Mouse (Mus musculus) cortical plate, adult 2 months (tissue): ENCODE results near the gene Agbl5. TPM values are rescaled to one million over a fixed set of nuclear protein-coding genes. Genes with fewer than 3 reads are reported as not detected.
A peak's percentile ranks its signal among the peaks of the same experiment; 100 is the strongest.

Experiments used
- H3K27ac ChIP-seq: fragments of 200-500 bp; 2 replicates; pipeline ENCODE4 v1.5.1; 2012; ENCODE audit warnings: low read length, control low read depth, inconsistent platforms; ENCODE audit not compliant: insufficient read depth
- H3K4me1 ChIP-seq: fragments of 200-500 bp; 2 replicates; pipeline ENCODE4 v1.6.1; 2011; ENCODE audit warnings: low read length; ENCODE audit not compliant: control insufficient read depth, insufficient read depth
- H3K4me3 ChIP-seq: fragments of 200-500 bp; 2 replicates; pipeline ENCODE4 v1.5.1; 2011; ENCODE audit warnings: mild to moderate bottlenecking, low read length, control low read depth; ENCODE audit not compliant: insufficient read depth
- CTCF ChIP-seq: fragments of 200-500 bp; IDR thresholded peaks from 2 replicates; pipeline ENCODE4 v1.5.1; 2011; ENCODE audit warnings: mild to moderate bottlenecking, control low read depth, low read length; ENCODE audit not compliant: insufficient read depth; ENCODE audit errors: extremely low read depth
- POLR2A ChIP-seq: fragments of 200-500 bp; IDR thresholded peaks from 2 replicates; pipeline ENCODE4 v1.6.1; 2011; ENCODE audit warnings: mild to moderate bottlenecking, low read length, control low read depth; ENCODE audit not compliant: insufficient read depth; ENCODE audit errors: extremely low read depth
- polyA plus RNA-seq: library from polyadenylated mRNA; depleted of rRNA; stranded (reverse); fragments of >200 nt; gene quantifications from 2 replicates; pipeline ENCODE4 v1.2.3, GENCODE M21; 2012; rRNA removed

Agbl5 gene
- polyA plus RNA-seq, 1 experiment: 15.7 TPM

DNA sequence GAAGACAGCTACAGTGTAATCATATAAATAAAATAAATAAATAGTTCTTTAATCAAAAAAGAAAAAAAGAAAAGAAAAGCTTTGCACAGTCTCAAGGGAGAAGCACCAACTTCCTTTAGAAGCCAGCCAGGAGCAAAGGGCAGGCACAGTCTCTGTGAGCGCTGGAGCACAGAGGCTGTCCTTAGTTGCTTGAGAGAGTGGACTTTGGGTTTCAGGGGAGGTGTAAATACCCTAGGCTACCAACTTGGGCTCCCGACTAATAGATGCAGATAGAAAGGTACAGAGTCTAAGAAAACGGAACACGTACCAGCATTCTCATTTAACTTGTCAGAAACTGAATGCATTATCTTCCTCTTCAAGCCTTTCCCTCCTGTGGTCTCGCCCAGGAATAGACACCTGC lies 60.1 kb downstream of the Agbl5 start:
- H3K27ac ChIP-seq: no peak overlapping the region
- TF ChIP-seq POLR2A (no peak), CTCF (no peak)
- no peak overlapping the region for H3K4me3 ChIP-seq
- peaks cover 8% of the 10 kb centered on the region for H3K4me1 ChIP-seq

DNA sequence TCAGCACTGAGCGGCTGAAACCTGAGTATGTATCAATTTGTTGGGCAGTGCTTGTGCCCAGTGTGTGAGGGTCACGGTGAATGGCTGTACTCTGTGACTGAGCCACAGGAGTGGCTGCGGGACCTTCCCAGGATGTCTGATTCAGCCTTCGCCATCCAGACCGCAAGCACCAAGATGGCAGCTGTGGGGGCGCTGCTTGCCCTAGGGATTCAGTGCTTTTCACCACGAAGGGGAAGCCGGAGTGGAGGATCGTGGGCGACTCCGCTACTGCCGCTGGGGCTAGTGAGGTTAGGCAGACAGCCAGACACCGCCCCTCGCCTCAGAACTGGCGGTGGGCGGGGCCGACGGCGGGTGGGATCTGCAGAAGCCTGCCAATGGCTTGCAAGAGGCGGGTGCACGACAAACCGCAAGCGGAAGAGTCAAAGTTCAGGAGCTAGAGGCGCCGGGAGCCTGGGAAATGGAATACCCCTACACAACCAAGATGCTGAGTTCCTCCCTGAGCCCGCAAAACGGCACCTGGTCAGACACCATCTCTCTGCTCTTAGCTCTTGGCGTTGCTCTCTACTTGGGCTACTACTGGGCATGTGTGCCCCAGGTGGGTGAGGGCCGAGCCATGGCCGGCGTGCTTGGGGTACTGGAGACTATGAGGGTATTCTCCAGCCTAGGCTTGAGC lies 61.3 kb downstream of the Agbl5 start:
- Histone ChIP-seq H3K4me1 (peaks cover 6% of the 10 kb centered on the region), H3K4me3 (peak overlapping the region; percentile 66), H3K27ac (peak overlapping the region; percentile 53)
- TF ChIP-seq POLR2A: peak; percentile 58; the same call in 1 of the 2 replicates
- TF ChIP-seq CTCF: no peak

DNA sequence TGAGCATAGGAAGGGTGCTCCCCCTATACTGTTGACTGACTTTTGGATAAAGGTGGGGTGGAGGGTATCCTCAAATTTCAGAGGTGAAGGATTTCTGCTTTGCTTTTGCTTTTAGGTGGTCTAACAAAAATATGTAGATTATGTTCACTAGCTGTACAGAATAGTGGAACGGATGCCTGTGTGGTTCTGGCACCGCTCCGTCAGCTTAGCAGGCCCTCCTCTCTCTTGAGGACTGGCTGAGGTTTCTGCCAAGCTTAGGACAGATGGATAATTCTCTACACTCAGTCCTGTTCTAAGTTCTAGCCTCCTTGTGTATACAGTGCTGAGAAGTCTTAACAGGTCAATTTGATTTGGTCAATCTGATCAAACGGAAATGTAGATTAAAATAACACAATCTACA lies 62.0 kb downstream of the Agbl5 start:
- H3K27ac ChIP-seq: no peak overlapping the region
- peaks cover 6% of the 10 kb centered on the region for H3K4me1 ChIP-seq
- TF ChIP-seq CTCF (no peak), POLR2A (no peak)
- peak overlapping the region; percentile 66 for H3K4me3 ChIP-seq

DNA sequence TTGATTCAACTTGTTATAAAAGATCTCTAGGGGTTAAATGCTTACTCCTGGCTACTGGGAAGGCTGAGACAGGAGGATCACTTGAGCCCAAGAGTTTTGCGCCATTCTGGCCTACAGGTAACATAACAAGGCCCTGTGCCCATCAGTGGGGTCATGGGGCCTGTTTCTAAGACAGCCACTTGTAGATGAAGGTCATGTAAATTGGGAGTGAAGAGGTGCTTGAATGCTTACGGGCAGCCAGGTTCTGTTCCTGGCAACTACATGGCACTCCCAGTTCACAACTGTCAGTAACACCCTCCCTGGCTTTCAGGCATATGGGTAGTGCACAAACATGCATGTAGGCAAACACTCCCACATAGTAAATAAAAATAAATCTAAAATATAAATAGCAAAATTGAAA lies 62.4 kb downstream of the Agbl5 start:
- peaks cover 6% of the 10 kb centered on the region for H3K4me1 ChIP-seq
- no peak for TF ChIP-seq CTCF
- TF ChIP-seq POLR2A: no peak
- H3K4me3 ChIP-seq: no peak overlapping the region; the same call in 1 of the 2 replicates
- H3K27ac ChIP-seq: no peak overlapping the region

DNA sequence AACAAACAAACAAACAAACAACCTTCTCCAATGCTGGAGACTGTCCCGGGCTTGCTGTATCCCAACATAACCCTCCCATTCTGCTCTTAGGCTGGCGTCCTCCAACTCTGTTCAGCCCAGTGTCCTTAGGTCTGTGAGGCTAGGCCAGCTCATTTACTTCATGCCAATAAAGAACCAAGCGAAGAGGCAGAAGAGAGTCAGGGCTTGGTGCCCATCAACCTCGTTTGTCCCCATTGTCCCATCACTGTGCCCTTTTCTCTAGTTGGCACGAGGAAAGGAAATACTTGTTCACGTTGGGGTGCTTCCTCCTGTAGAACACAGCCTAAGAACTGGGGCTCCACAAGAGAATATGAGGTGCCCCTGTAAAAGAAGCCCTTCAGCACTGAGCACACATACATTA lies 63.2 kb downstream of the Agbl5 start:
- Histone ChIP-seq H3K27ac (no peak overlapping the region), H3K4me1 (peaks cover 4% of the 10 kb centered on the region), H3K4me3 (no peak overlapping the region)
- TF ChIP-seq CTCF (no peak), POLR2A (no peak)

DNA sequence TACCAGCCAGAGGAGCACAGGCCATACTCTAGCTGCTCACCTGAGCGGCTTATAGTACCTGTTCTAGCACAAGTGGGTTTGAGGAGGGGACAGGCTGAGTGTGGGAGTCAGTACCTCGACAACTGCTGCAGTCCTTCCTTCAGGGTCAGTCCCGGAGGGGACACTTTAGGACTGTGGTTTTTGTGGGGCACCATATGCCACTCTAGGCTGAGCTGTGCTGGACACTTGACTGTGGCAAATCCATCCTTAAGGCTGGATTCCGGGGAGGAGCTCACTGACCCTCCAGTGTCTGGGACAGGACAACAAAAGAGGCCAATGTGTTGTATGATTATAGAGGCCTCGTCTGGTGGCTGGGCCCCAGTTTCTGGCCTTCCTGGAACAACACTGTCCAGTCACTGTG lies 64.1 kb downstream of the Agbl5 start:
- Histone ChIP-seq H3K4me1 (peaks cover 4% of the 10 kb centered on the region), H3K27ac (no peak overlapping the region), H3K4me3 (no peak overlapping the region)
- TF ChIP-seq CTCF (no peak), POLR2A (no peak)

DNA sequence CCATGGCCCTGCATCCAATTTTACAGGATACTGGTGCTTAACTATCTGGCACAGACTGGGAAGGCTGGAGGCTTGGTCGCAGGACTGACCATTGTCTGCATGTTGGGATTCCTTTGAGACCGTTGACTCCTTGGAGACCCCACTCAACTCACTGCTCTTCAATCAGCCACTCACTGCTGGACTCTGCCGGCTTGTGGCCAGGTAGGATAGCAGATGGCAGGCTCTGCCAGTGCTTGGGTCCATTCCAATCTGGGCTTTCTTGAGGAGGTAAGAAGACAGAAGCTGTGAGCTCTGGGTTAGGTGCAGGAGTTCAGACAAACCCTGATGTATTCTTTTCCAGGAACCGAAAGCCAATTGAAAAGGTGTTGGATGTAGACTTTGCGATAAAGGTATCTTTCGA lies 65.6 kb downstream of the Agbl5 start:
- no peak overlapping the region for H3K27ac ChIP-seq
- peaks cover 16% of the 10 kb centered on the region for H3K4me1 ChIP-seq
- no peak for TF ChIP-seq CTCF
- TF ChIP-seq POLR2A: no peak
- no peak overlapping the region for H3K4me3 ChIP-seq

DNA sequence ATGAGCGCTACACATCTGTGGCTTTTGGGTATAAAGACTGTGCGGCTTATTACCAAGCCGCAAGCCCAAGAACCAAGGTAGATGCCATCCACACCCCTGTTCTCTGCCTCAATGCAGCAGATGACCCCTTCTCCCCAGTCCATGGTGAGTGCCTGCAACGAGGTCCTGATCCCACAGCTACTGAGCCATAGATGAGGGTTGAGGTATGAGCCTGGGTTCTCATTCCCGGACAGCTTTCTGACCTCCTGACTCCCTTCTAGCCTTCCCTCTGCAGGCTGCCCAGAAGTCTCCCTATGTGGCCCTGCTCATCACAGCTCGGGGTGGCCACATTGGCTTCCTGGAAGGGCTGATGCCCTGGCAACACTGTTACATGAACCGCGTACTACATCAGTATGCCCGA lies 66.1 kb downstream of the Agbl5 start:
- no peak overlapping the region for H3K27ac ChIP-seq
- H3K4me1 ChIP-seq: peaks cover 16% of the 10 kb centered on the region
- H3K4me3 ChIP-seq: no peak overlapping the region
- TF ChIP-seq CTCF (no peak), POLR2A (peak; percentile 50; the same call in 1 of the 2 replicates)

DNA sequence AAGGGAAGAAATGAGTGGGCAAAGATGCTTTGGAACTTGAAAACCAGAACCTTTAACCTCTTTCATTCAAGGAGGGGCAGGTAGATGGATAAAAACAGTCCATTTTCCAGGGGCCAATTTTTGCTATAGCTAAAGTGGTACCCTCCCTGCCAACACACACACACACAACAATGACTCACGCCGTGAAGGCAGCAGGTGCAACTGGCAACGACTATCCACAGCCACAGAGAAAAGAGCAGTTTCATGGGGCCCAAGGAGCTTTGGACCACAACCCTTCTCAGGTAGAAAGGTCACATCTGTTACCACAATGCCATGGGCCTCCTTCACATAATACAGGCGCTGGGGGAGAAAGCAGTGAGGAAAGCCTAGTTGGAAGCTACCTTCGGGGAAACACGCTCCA lies 67.3 kb downstream of the Agbl5 start:
- H3K4me3 ChIP-seq: no peak overlapping the region
- H3K4me1 ChIP-seq: peaks cover 16% of the 10 kb centered on the region
- no peak for TF ChIP-seq CTCF
- TF ChIP-seq POLR2A: no peak
- no peak overlapping the region for H3K27ac ChIP-seq

Other genes starting within 250 kb of the Agbl5 start
- 57.8 and 60.0 TPM in 2 replicates for gene Slc35f6, start 240.8 kb upstream of the Agbl5 start, polyA plus RNA-seq
- gene Cenpa, start 221.9 kb upstream of the Agbl5 start, polyA plus RNA-seq: 7.1 and 7.6 TPM in 2 replicates
- 16.9 and 18.9 TPM in 2 replicates for gene Dpysl5, start 177.1 kb upstream of the Agbl5 start, polyA plus RNA-seq
- 268 and 302 TPM in 2 replicates for gene Mapre3, start 74.1 kb upstream of the Agbl5 start, polyA plus RNA-seq
- gene Tmem214, start 20.7 kb upstream of the Agbl5 start, polyA plus RNA-seq: 75.1 and 77.9 TPM in 2 replicates
- gene Ost4, start 19.1 kb downstream of the Agbl5 start, polyA plus RNA-seq: 150 and 171 TPM in 2 replicates
- 2.7 and 3.1 TPM in 2 replicates for gene Emilin1, start 24.7 kb downstream of the Agbl5 start, polyA plus RNA-seq
- gene Khk, start 32.7 kb downstream of the Agbl5 start, polyA plus RNA-seq: 24.9 and 29.0 TPM in 2 replicates
- 25.2 and 26.3 TPM in 2 replicates for gene Cgref1, start 56.9 kb downstream of the Agbl5 start, polyA plus RNA-seq
- gene Preb, start 71.7 kb downstream of the Agbl5 start, polyA plus RNA-seq: 183 and 209 TPM in 2 replicates
- 0.23 and 0.30 TPM in 2 replicates for gene Tcf23, start 80.0 kb downstream of the Agbl5 start, polyA plus RNA-seq
- 186 and 189 TPM in 2 replicates for gene Atraid, start 159.6 kb downstream of the Agbl5 start, polyA plus RNA-seq
- 32.5 and 34.9 TPM in 2 replicates for gene Slc5a6, start 160.2 kb downstream of the Agbl5 start, polyA plus RNA-seq
- gene Cad, start 166.1 kb downstream of the Agbl5 start, polyA plus RNA-seq: 13.4 and 14.1 TPM in 2 replicates
- not detected in 2 replicates for gene Dnajc5g, start 217.6 kb downstream of the Agbl5 start, polyA plus RNA-seq
- gene Slc30a3, start 219.5 kb downstream of the Agbl5 start, polyA plus RNA-seq: 185 and 189 TPM in 2 replicates
- 0.21 TPM in 1 of 2 replicates, not detected in the other for gene Trim54, start 228.0 kb downstream of the Agbl5 start, polyA plus RNA-seq